8 mouse cellular contexts compared by ENCODE assay signal in genomic region chr4:117867823-117868222, GRCm38 (mm10). TPM values are rescaled to one million over a fixed set of nuclear protein-coding genes. Genes with fewer than 3 reads are reported as not detected.
DNase-seq lines count a peak whose midpoint lies in the region; ATAC-seq and TF ChIP-seq lines count a peak whose summit lies in the region.

No protein-coding gene starts in this region.

- H3K4me3 ChIP-seq in layer of hippocampus, adult 2 months: no peak overlapping the region
- H3K4me3 ChIP-seq in forebrain, embryonic 11.5 days (ENCODE audit: low read depth, low read length): no peak overlapping the region
- no peak overlapping the region for H3K4me3 ChIP-seq in limb, embryonic 15.5 days
- no peak overlapping the region for H3K4me3 ChIP-seq in midbrain, postnatal 0 days (ENCODE audit: low read depth, low read length)

- TF ChIP-seq CTCF in layer of hippocampus, adult 2 months (conservative IDR thresholded peaks at IDR 0.05): peak; percentile 86
- peak; percentile 79 for TF ChIP-seq CTCF in midbrain, postnatal 0 days (IDR thresholded peaks at IDR 0.05)

- DNase-seq in layer of hippocampus, adult 2 months (ENCODE audit: low spot score in 2 of 2): peak in 1 of 2 experiments; percentile 56
- no peak for DNase-seq in layer of hippocampus, adult 9-10 months (ENCODE audit: low spot score)
- DNase-seq in adrenal gland, postnatal 14 days: peak; percentile 77
- DNase-seq in forebrain, embryonic 11.5 days (ENCODE audit: low spot score): peak; percentile 84
- peak; percentile 57 for DNase-seq in midbrain, postnatal 0 days (ENCODE audit: low spot score)
- peak; percentile 52 to 57 for DNase-seq in thymus, postnatal 36 days

- H3K27ac ChIP-seq in layer of hippocampus, adult 2 months: no peak overlapping the region
- no peak overlapping the region for H3K27ac ChIP-seq in forebrain, embryonic 11.5 days (ENCODE audit: low read depth, low read length)
- no peak overlapping the region for H3K27ac ChIP-seq in limb, embryonic 15.5 days
- no peak overlapping the region for H3K27ac ChIP-seq in midbrain, postnatal 0 days (ENCODE audit: low read depth, low read length)

- ATAC-seq in forebrain, embryonic 11.5 days (replicated peaks; ENCODE audit: low FRiP score): peak; percentile 40; the same call in 1 of the 2 replicates
- ATAC-seq in hematopoietic stem cell, adult 5-6 weeks (replicated peaks in 1 of 2; ENCODE audit: insufficient read depth in 1 of 2, low FRiP score in 2 of 2, low TSS enrichment in 1 of 2, low read depth in 1 of 2, poor library complexity in 2 of 2, severe bottlenecking in 2 of 2): peak; percentile 51 to 55; a peak in 2 of 4 replicates
- no peak for ATAC-seq in limb, embryonic 15.5 days (ENCODE audit: insufficient number of reproducible peaks, low FRiP score, low TSS enrichment, low read depth)
- ATAC-seq in midbrain, postnatal 0 days (ENCODE audit: low FRiP score): 0 out of 2 replicates have a peak, but pooled peaks have one; percentile 21

- H3K4me1 ChIP-seq in forebrain, embryonic 11.5 days (replicated peaks; ENCODE audit: control insufficient read depth, insufficient read depth, low read length): 0 out of 2 replicates have a peak, but pooled peaks cover 5% of the 10 kb centered on the region
- H3K4me1 ChIP-seq in limb, embryonic 15.5 days: peaks cover 34% of the 10 kb centered on the region
- H3K4me1 ChIP-seq in midbrain, postnatal 0 days (ENCODE audit: insufficient read depth, low read length): 0 out of 2 replicates have a peak, but pooled peaks cover 3% of the 10 kb centered on the region

- H3K27me3 ChIP-seq in forebrain, embryonic 11.5 days (ENCODE audit: control insufficient read depth, insufficient read depth, low read length): no peaks in the 10 kb centered on the region
- H3K27me3 ChIP-seq in limb, embryonic 15.5 days: 0 out of 2 replicates have a peak, but pooled peaks cover 7% of the 10 kb centered on the region
- H3K27me3 ChIP-seq in midbrain, postnatal 0 days (ENCODE audit: insufficient read depth, low read length): no peaks in the 10 kb centered on the region

- WGBS in forebrain, embryonic 11.5 days: 17% methylated on average over 24 of the region's 24 CpGs
- WGBS in limb, embryonic 15.5 days: 15% methylated on average over 24 of the region's 24 CpGs
- 18% methylated on average over 24 of the region's 24 CpGs for WGBS in midbrain, postnatal 0 days

- no peaks in the 10 kb centered on the region for H3K9me3 ChIP-seq in forebrain, embryonic 11.5 days (ENCODE audit: control insufficient read depth, low read length)
- H3K9me3 ChIP-seq in limb, embryonic 15.5 days: no peaks in the 10 kb centered on the region
- no peaks in the 10 kb centered on the region for H3K9me3 ChIP-seq in midbrain, postnatal 0 days (ENCODE audit: low read length)

- no peaks in the 10 kb centered on the region for H3K36me3 ChIP-seq in forebrain, embryonic 11.5 days (ENCODE audit: control insufficient read depth, insufficient read depth, low read length)
- H3K36me3 ChIP-seq in limb, embryonic 15.5 days: peaks cover 9% of the 10 kb centered on the region
- peaks cover 3% of the 10 kb centered on the region; the same call in 1 of the 2 replicates for H3K36me3 ChIP-seq in midbrain, postnatal 0 days (ENCODE audit: insufficient read depth, low read length)

- H3K4me2 ChIP-seq in forebrain, embryonic 11.5 days (ENCODE audit: low read depth, low read length, severe bottlenecking): no peak overlapping the region
- peak overlapping the region; percentile 15 for H3K4me2 ChIP-seq in limb, embryonic 15.5 days
- no peak overlapping the region for H3K4me2 ChIP-seq in midbrain, postnatal 0 days (ENCODE audit: low read depth, low read length, poor library complexity, severe bottlenecking)

- H3K9ac ChIP-seq in forebrain, embryonic 11.5 days (ENCODE audit: low read length): no peak overlapping the region
- no peak overlapping the region for H3K9ac ChIP-seq in limb, embryonic 15.5 days
- no peak overlapping the region for H3K9ac ChIP-seq in midbrain, postnatal 0 days (replicated peaks; ENCODE audit: low read length, poor library complexity, severe bottlenecking)

RNA-seq across cellular contexts. Expression of gene Ccdc24, which starts 4.5 kb away (rescaled TPM):
- 1 to 10 TPM in 1 of 2 experiments, under 1 TPM in 1; 0.79 to 2.0 TPM for total RNA-seq in layer of hippocampus, adult 2 months (2021)
- 0.71 and 0.78 TPM in 2 replicates for total RNA-seq in adrenal gland, postnatal 14 days (2021)
- 1.7 and 2.1 TPM in 2 replicates for polyA plus RNA-seq in forebrain, embryonic 11.5 days (2014; fragmentation: Nextera tagmentation; extraction: Ambion mirVana)
- total RNA-seq in hematopoietic stem cell, adult 5-6 weeks (2017): 0.25 TPM in 1 of 2 replicates, not detected in the other
- 0.66 and 1.2 TPM in 2 replicates for polyA plus RNA-seq in limb, embryonic 15.5 days (2015; fragmentation: Nextera tagmentation; extraction: Ambion mirVana)
- 2.0 and 9.0 TPM in 2 replicates for total RNA-seq in midbrain, postnatal 0 days (2014; rRNA removed)
- polyA plus RNA-seq in midbrain, postnatal 0 days (2015; fragmentation: Nextera tagmentation; extraction: Ambion mirVana): 1.2 and 1.4 TPM in 2 replicates

RNA-seq across cellular contexts. Expression of gene B4galt2, which starts 15.5 kb away (rescaled TPM):
- total RNA-seq in layer of hippocampus, adult 2 months (2021): 10 to 100 TPM; 58.6 to 61.3 TPM
- 12.6 and 15.1 TPM in 2 replicates for total RNA-seq in adrenal gland, postnatal 14 days (2021)
- 31.3 and 34.5 TPM in 2 replicates for polyA plus RNA-seq in forebrain, embryonic 11.5 days (2014; fragmentation: Nextera tagmentation; extraction: Ambion mirVana)
- total RNA-seq in hematopoietic stem cell, adult 5-6 weeks (2017): not detected in 2 replicates
- polyA plus RNA-seq in limb, embryonic 15.5 days (2015; fragmentation: Nextera tagmentation; extraction: Ambion mirVana): 23.1 and 27.6 TPM in 2 replicates
- total RNA-seq in midbrain, postnatal 0 days (2014; rRNA removed): 238 and 337 TPM in 2 replicates
- polyA plus RNA-seq in midbrain, postnatal 0 days (2015; fragmentation: Nextera tagmentation; extraction: Ambion mirVana): 86.8 and 92.9 TPM in 2 replicates

RNA-seq across cellular contexts. Expression of gene Atp6v0b, which starts 19.3 kb away (rescaled TPM):
- total RNA-seq in layer of hippocampus, adult 2 months (2021): 100 to 1,000 TPM; 411 to 424 TPM
- 167 and 172 TPM in 2 replicates for total RNA-seq in adrenal gland, postnatal 14 days (2021)
- polyA plus RNA-seq in forebrain, embryonic 11.5 days (2014; fragmentation: Nextera tagmentation; extraction: Ambion mirVana): 187 and 195 TPM in 2 replicates
- 65.8 and 93.7 TPM in 2 replicates for total RNA-seq in hematopoietic stem cell, adult 5-6 weeks (2017)
- 229 and 243 TPM in 2 replicates for polyA plus RNA-seq in limb, embryonic 15.5 days (2015; fragmentation: Nextera tagmentation; extraction: Ambion mirVana)
- 607 and 625 TPM in 2 replicates for total RNA-seq in midbrain, postnatal 0 days (2014; rRNA removed)
- polyA plus RNA-seq in midbrain, postnatal 0 days (2015; fragmentation: Nextera tagmentation; extraction: Ambion mirVana): 667 and 754 TPM in 2 replicates

RNA-seq across cellular contexts. Expression of gene Dph2, which starts 24.0 kb away (rescaled TPM):
- total RNA-seq in layer of hippocampus, adult 2 months (2021): 10 to 100 TPM; 10.1 to 12.1 TPM
- 10.2 and 10.7 TPM in 2 replicates for total RNA-seq in adrenal gland, postnatal 14 days (2021)
- polyA plus RNA-seq in forebrain, embryonic 11.5 days (2014; fragmentation: Nextera tagmentation; extraction: Ambion mirVana): 28.4 and 32.4 TPM in 2 replicates
- 6.0 and 9.8 TPM in 2 replicates for total RNA-seq in hematopoietic stem cell, adult 5-6 weeks (2017)
- polyA plus RNA-seq in limb, embryonic 15.5 days (2015; fragmentation: Nextera tagmentation; extraction: Ambion mirVana): 16.2 and 16.8 TPM in 2 replicates
- 13.8 and 23.3 TPM in 2 replicates for total RNA-seq in midbrain, postnatal 0 days (2014; rRNA removed)
- 13.3 and 15.9 TPM in 2 replicates for polyA plus RNA-seq in midbrain, postnatal 0 days (2015; fragmentation: Nextera tagmentation; extraction: Ambion mirVana)

RNA-seq across cellular contexts. Expression of gene Slc6a9, which starts 33.5 kb away (rescaled TPM):
- 10 to 100 TPM; 32.2 to 33.2 TPM for total RNA-seq in layer of hippocampus, adult 2 months (2021)
- total RNA-seq in adrenal gland, postnatal 14 days (2021): 9.4 and 10.3 TPM in 2 replicates
- polyA plus RNA-seq in forebrain, embryonic 11.5 days (2014; fragmentation: Nextera tagmentation; extraction: Ambion mirVana): 8.1 and 9.0 TPM in 2 replicates
- 1.6 and 8.0 TPM in 2 replicates for total RNA-seq in hematopoietic stem cell, adult 5-6 weeks (2017)
- polyA plus RNA-seq in limb, embryonic 15.5 days (2015; fragmentation: Nextera tagmentation; extraction: Ambion mirVana): 11.6 and 13.1 TPM in 2 replicates
- total RNA-seq in midbrain, postnatal 0 days (2014; rRNA removed): 71.2 and 105 TPM in 2 replicates
- 58.7 and 70.5 TPM in 2 replicates for polyA plus RNA-seq in midbrain, postnatal 0 days (2015; fragmentation: Nextera tagmentation; extraction: Ambion mirVana)

Comparison
In these comparisons a context has a peak if more than half of its experiments do, and no peak if none do; other contexts are left out.
1. RNA of gene B4galt2, which starts 15.5 kb away (total RNA-seq): 238 to 337 TPM in midbrain, postnatal 0 days, 58.6 to 61.3 TPM in layer of hippocampus, adult 2 months and 12.6 to 15.1 TPM in adrenal gland, postnatal 14 days; not detected in hematopoietic stem cell, adult 5-6 weeks; every median in the first group is over 10 times any median in the second.